Mouse (Mus musculus): ENCODE data around the gene Dot1l. TPM values are rescaled to one million over a fixed set of nuclear protein-coding genes. Genes with fewer than 3 reads are reported as not detected.
A peak's percentile ranks its signal among the peaks of the same experiment; 100 is the strongest.

Dot1l gene
- polyA plus RNA-seq, 1 experiment, result 55.1 TPM

- 77% methylated on average over 3 of the region's 3 CpGs for WGBS
- no peak overlapping the region for H3K27ac ChIP-seq (ENCODE audit: control insufficient read depth, insufficient read depth, low read depth, low read length, poor library complexity)
- H3K4me1 ChIP-seq (ENCODE audit: control insufficient read depth, insufficient read depth, low read length), result peaks cover 6% of the 10 kb centered on the region
- no peak overlapping the region for H3K4me3 ChIP-seq (replicated peaks; ENCODE audit: control insufficient read depth, low read depth, low read length)
- TF ChIP-seq CTCF (IDR thresholded peaks at IDR 0.05; ENCODE audit: control insufficient read depth, insufficient read depth, low read length) (no peak), POLR2A (IDR thresholded peaks at IDR 0.05; ENCODE audit: borderline replicate concordance, control insufficient read depth, low read depth, low read length) (no peak)
These were observed 6.8 kb downstream of the Dot1l start for GRCm38 (mm10) chr10:80761821-80762220.

- H3K4me3 ChIP-seq (replicated peaks; ENCODE audit: control insufficient read depth, low read depth, low read length), result no peak overlapping the region
- 30% methylated on average over 2 of the region's 2 CpGs for WGBS
- H3K4me1 ChIP-seq (ENCODE audit: control insufficient read depth, insufficient read depth, low read length), result peaks cover 3% of the 10 kb centered on the region
- TF ChIP-seq POLR2A (IDR thresholded peaks at IDR 0.05; ENCODE audit: borderline replicate concordance, control insufficient read depth, low read depth, low read length), result no peak
- TF ChIP-seq CTCF (IDR thresholded peaks at IDR 0.05; ENCODE audit: control insufficient read depth, insufficient read depth, low read length), result no peak
- H3K27ac ChIP-seq (ENCODE audit: control insufficient read depth, insufficient read depth, low read depth, low read length, poor library complexity), result no peak overlapping the region
These were observed 8.5 kb downstream of the Dot1l start for GRCm38 (mm10) chr10:80763502-80763901.

- H3K27ac ChIP-seq (ENCODE audit: control insufficient read depth, insufficient read depth, low read depth, low read length, poor library complexity), result no peak overlapping the region
- peaks cover 3% of the 10 kb centered on the region for H3K4me1 ChIP-seq (ENCODE audit: control insufficient read depth, insufficient read depth, low read length)
- no peak overlapping the region for H3K4me3 ChIP-seq (replicated peaks; ENCODE audit: control insufficient read depth, low read depth, low read length)
- 94% methylated on average over 2 of the region's 2 CpGs for WGBS
- TF ChIP-seq CTCF (IDR thresholded peaks at IDR 0.05; ENCODE audit: control insufficient read depth, insufficient read depth, low read length), result no peak
- no peak for TF ChIP-seq POLR2A (IDR thresholded peaks at IDR 0.05; ENCODE audit: borderline replicate concordance, control insufficient read depth, low read depth, low read length)
These were observed 10.7 kb downstream of the Dot1l start for GRCm38 (mm10) chr10:80765746-80766145.

GRCm38 (mm10) chr10:80766161-80766815 lies 11.3 kb downstream of the Dot1l start:
- Histone ChIP-seq H3K27ac (ENCODE audit: control insufficient read depth, insufficient read depth, low read depth, low read length, poor library complexity) (no peak overlapping the region), H3K4me3 (replicated peaks; ENCODE audit: control insufficient read depth, low read depth, low read length) (no peak overlapping the region), H3K4me1 (ENCODE audit: control insufficient read depth, insufficient read depth, low read length) (peaks cover 3% of the 10 kb centered on the region)
- no peak for TF ChIP-seq POLR2A (IDR thresholded peaks at IDR 0.05; ENCODE audit: borderline replicate concordance, control insufficient read depth, low read depth, low read length)
- TF ChIP-seq CTCF (IDR thresholded peaks at IDR 0.05; ENCODE audit: control insufficient read depth, insufficient read depth, low read length), result no peak
- 95% methylated on average over 10 of the region's 10 CpGs for WGBS

- Histone ChIP-seq H3K4me3 (replicated peaks; ENCODE audit: control insufficient read depth, low read depth, low read length) (no peak overlapping the region), H3K27ac (ENCODE audit: control insufficient read depth, insufficient read depth, low read depth, low read length, poor library complexity) (no peak overlapping the region), H3K4me1 (ENCODE audit: control insufficient read depth, insufficient read depth, low read length) (no peaks in the 10 kb centered on the region)
- TF ChIP-seq CTCF (IDR thresholded peaks at IDR 0.05; ENCODE audit: control insufficient read depth, insufficient read depth, low read length) (no peak), POLR2A (IDR thresholded peaks at IDR 0.05; ENCODE audit: borderline replicate concordance, control insufficient read depth, low read depth, low read length) (no peak)
- WGBS, result 85% methylated on average over 6 of the region's 6 CpGs
These were observed 13.4 kb downstream of the Dot1l start for GRCm38 (mm10) chr10:80768365-80768764.

GRCm38 (mm10) chr10:80773816-80774215 lies 18.8 kb downstream of the Dot1l start:
- 88% methylated on average over 5 of the region's 5 CpGs for WGBS
- Histone ChIP-seq H3K27ac (ENCODE audit: control insufficient read depth, insufficient read depth, low read depth, low read length, poor library complexity) (no peak overlapping the region), H3K4me1 (ENCODE audit: control insufficient read depth, insufficient read depth, low read length) (no peaks in the 10 kb centered on the region), H3K4me3 (replicated peaks; ENCODE audit: control insufficient read depth, low read depth, low read length) (no peak overlapping the region)
- TF ChIP-seq CTCF (IDR thresholded peaks at IDR 0.05; ENCODE audit: control insufficient read depth, insufficient read depth, low read length) (no peak), POLR2A (IDR thresholded peaks at IDR 0.05; ENCODE audit: borderline replicate concordance, control insufficient read depth, low read depth, low read length) (no peak)

GRCm38 (mm10) chr10:80774549-80774948 lies 19.5 kb downstream of the Dot1l start:
- WGBS, result 35% methylated on average over 2 of the region's 2 CpGs
- no peaks in the 10 kb centered on the region for H3K4me1 ChIP-seq (ENCODE audit: control insufficient read depth, insufficient read depth, low read length)
- TF ChIP-seq CTCF (IDR thresholded peaks at IDR 0.05; ENCODE audit: control insufficient read depth, insufficient read depth, low read length) (peak; percentile 90), POLR2A (IDR thresholded peaks at IDR 0.05; ENCODE audit: borderline replicate concordance, control insufficient read depth, low read depth, low read length) (no peak)
- no peak overlapping the region for H3K4me3 ChIP-seq (replicated peaks; ENCODE audit: control insufficient read depth, low read depth, low read length)
- no peak overlapping the region for H3K27ac ChIP-seq (ENCODE audit: control insufficient read depth, insufficient read depth, low read depth, low read length, poor library complexity)

GRCm38 (mm10) chr10:80774981-80775380 lies 20.0 kb downstream of the Dot1l start:
- H3K4me1 ChIP-seq (ENCODE audit: control insufficient read depth, insufficient read depth, low read length), result no peaks in the 10 kb centered on the region
- TF ChIP-seq CTCF (IDR thresholded peaks at IDR 0.05; ENCODE audit: control insufficient read depth, insufficient read depth, low read length) (no peak), POLR2A (IDR thresholded peaks at IDR 0.05; ENCODE audit: borderline replicate concordance, control insufficient read depth, low read depth, low read length) (no peak)
- no peak overlapping the region for H3K4me3 ChIP-seq (replicated peaks; ENCODE audit: control insufficient read depth, low read depth, low read length)
- H3K27ac ChIP-seq (ENCODE audit: control insufficient read depth, insufficient read depth, low read depth, low read length, poor library complexity), result no peak overlapping the region
- 83% methylated on average over 4 of the region's 4 CpGs for WGBS

- Histone ChIP-seq H3K4me1 (ENCODE audit: control insufficient read depth, insufficient read depth, low read length) (no peaks in the 10 kb centered on the region), H3K4me3 (replicated peaks; ENCODE audit: control insufficient read depth, low read depth, low read length) (no peak overlapping the region), H3K27ac (ENCODE audit: control insufficient read depth, insufficient read depth, low read depth, low read length, poor library complexity) (no peak overlapping the region)
- 95% methylated on average over 4 of the region's 4 CpGs for WGBS
- no peak for TF ChIP-seq POLR2A (IDR thresholded peaks at IDR 0.05; ENCODE audit: borderline replicate concordance, control insufficient read depth, low read depth, low read length)
- no peak for TF ChIP-seq CTCF (IDR thresholded peaks at IDR 0.05; ENCODE audit: control insufficient read depth, insufficient read depth, low read length)
These were observed 20.7 kb downstream of the Dot1l start for GRCm38 (mm10) chr10:80775731-80776130.

Measured in bone marrow, adult 2 months (tissue).